Mouse (Mus musculus) forebrain, postnatal 0 days (tissue): Measurements from ENCODE around the gene Gpr146. TPM values are rescaled to one million over a fixed set of nuclear protein-coding genes. Genes with fewer than 3 reads are reported as not detected.

Experiments
- ATAC-seq: fragments of 200-750 bp; cut with Nextera tagmentation; 2 replicates; pipeline ENCODE4 v1.8.0; 2017; ENCODE audit warnings: mild to moderate bottlenecking, moderate library complexity
- DNase-seq: peaks from one replicate; pipeline ENCODE4 v3.0.0-alpha.2; 2015
- H3K27ac ChIP-seq: fragments of 300-500 bp; sonication (generic); 2 replicates; pipeline ENCODE4 v1.5.1; 2014; ENCODE audit warnings: low read depth, mild to moderate bottlenecking, antibody characterized with exemption, low read length, moderate library complexity, mixed read lengths
- H3K27me3 ChIP-seq: fragments of 300-500 bp; sonication (generic); 2 replicates; pipeline ENCODE4 v1.6.1; 2014; ENCODE audit warnings: mild to moderate bottlenecking, low read length, mixed read lengths; ENCODE audit not compliant: insufficient read depth
- H3K36me3 ChIP-seq: fragments of 300-500 bp; sonication (generic); 2 replicates; pipeline ENCODE4 v1.6.1; 2014; ENCODE audit warnings: mild to moderate bottlenecking, moderate library complexity; ENCODE audit not compliant: insufficient read depth
- H3K4me1 ChIP-seq: fragments of 300-500 bp; sonication (generic); 2 replicates; pipeline ENCODE4 v1.6.1; 2014; ENCODE audit warnings: antibody characterized with exemption; ENCODE audit not compliant: insufficient read depth
- H3K4me2 ChIP-seq: fragments of 300-500 bp; sonication (generic); 2 replicates; pipeline ENCODE4 v1.6.1; 2014; ENCODE audit warnings: low read depth, mild to moderate bottlenecking, moderate library complexity
- H3K4me3 ChIP-seq: fragments of 300-500 bp; sonication (generic); 2 replicates; pipeline ENCODE4 v1.5.1; 2014; ENCODE audit warnings: low read depth, low read length, mixed read lengths
- H3K9ac ChIP-seq: fragments of 300-500 bp; sonication (generic); 2 replicates; pipeline ENCODE4 v1.6.1; 2014; ENCODE audit warnings: mild to moderate bottlenecking
- H3K9me3 ChIP-seq: fragments of 300-500 bp; sonication (generic); 2 replicates; pipeline ENCODE4 v1.6.1; 2016; ENCODE audit warnings: low read length
- CTCF ChIP-seq: sonication (generic); IDR thresholded peaks from 2 replicates; pipeline ENCODE4 v1.5.1; 2016; ENCODE audit warnings: antibody characterized with exemption, control low read depth, low read depth
- WGBS: fragments of 180-500 bp; shearing (Covaris S2); extraction: QIAGEN DNeasy Blood & Tissue Kit; methylation state at CpG from one replicate; pipeline ENCODE4 v1.1.7; 2014; 5-methylcytosine and 5-hydroxymethylcytosine counted together
- polyA plus RNA-seq: library from polyadenylated mRNA; unstranded; fragments of >200 nt; fragmentation: Nextera tagmentation; extraction: Ambion mirVana; gene quantifications from 2 replicates; pipeline ENCODE4 v1.2.1, GENCODE M21; 2015
- total RNA-seq: library from RNA; depleted of rRNA; stranded (reverse); fragments of >200 nt; gene quantifications from 2 replicates; pipeline ENCODE4 v1.2.3, GENCODE M21; 2014

Gpr146 gene
- total and polyA plus RNA-seq, 2 experiments from 2014 or later: 2.8 to 3.2 TPM

DNA sequence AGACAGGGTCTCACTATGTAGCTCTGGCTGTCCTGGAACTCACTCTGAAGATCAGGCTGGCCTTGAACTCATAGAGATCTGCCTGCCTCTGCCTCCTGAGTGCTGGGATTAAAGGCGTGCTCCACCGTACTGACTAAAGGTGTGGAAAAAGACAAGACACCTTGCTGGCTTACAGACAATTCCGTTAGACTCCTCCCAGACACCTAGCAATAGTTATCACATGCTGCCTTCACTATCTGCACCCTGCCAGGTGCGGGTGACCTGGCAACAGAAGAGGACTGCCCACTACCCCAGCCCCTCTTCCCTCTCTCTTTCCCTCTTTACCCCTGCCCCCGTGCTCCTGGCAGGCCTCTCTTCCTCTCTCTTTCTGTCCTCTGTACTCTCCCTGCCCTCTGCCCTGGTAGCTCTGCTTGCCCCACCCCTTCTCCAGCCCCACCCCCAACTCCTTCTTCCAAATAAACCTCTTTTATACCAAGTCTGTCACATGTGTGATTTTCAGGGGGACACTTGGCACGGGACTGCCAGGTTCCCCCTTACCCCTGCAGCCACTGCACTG, 3.5 kb upstream of the Gpr146 start:
- no peak overlapping the region for H3K4me2 ChIP-seq
- no peak overlapping the region for H3K27ac ChIP-seq
- 0 out of 2 replicates have a peak, but pooled peaks cover 5% of the 10 kb centered on the region for H3K4me1 ChIP-seq
- no peak overlapping the region for H3K9ac ChIP-seq
- ATAC-seq: no peak
- 85% methylated on average over 6 of the region's 6 CpGs for WGBS
- DNase-seq: no peak
- H3K36me3 ChIP-seq: no peaks in the 10 kb centered on the region
- H3K4me3 ChIP-seq: no peak overlapping the region
- H3K27me3 ChIP-seq: no peaks in the 10 kb centered on the region
- TF ChIP-seq CTCF: no peak
- H3K9me3 ChIP-seq: no peaks in the 10 kb centered on the region

DNA sequence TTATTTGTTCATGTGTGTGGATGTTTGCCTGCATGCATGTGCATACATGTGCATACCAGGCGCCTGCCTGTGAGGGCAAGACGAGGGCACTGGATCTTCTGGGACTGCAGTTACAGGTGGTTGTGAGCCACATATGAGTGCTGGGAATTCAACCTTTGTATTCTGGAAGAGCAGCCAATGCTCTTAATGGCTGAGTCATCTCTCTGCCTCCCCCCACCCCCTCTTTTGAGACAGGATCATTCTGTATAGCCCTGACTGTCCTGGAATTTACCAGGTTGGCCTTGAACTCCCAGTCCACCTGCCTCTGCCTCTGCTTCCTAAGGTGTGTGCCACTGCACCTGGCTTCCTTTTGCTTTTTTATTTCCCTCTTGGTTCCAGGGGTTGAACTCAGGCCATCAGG, 2.7 kb upstream of the Gpr146 start:
- Histone ChIP-seq H3K9ac (no peak overlapping the region), H3K27ac (no peak overlapping the region)
- WGBS: 88% methylated on average over 2 of the region's 2 CpGs

DNA sequence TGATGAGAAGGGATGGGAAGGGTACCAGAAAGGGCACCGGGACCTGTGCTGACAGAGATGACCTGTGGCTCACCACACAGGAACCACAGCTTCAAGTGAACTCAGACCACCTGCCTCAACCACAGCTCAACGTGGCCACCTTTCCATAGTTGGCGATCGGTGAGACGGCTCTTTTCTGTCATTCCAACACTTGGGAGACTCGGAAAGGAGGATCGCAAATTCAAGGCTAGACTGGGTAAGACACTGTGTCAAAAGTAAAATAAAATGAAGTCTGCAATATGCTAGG, 717 bp downstream of the Gpr146 start:
- H3K27me3 ChIP-seq: no peaks in the 10 kb centered on the region
- WGBS: 90% methylated on average over 7 of the region's 7 CpGs
- DNase-seq (no peak), ATAC-seq (no peak)
- H3K36me3 ChIP-seq: no peaks in the 10 kb centered on the region
- H3K4me3 ChIP-seq: no peak overlapping the region
- H3K4me1 ChIP-seq: no peaks in the 10 kb centered on the region; the same call in 1 of the 2 replicates
- no peak overlapping the region for H3K4me2 ChIP-seq
- no peaks in the 10 kb centered on the region for H3K9me3 ChIP-seq
- no peak overlapping the region for H3K9ac ChIP-seq
- TF ChIP-seq CTCF: no peak
- H3K27ac ChIP-seq: no peak overlapping the region

More for the DNA sequence above, 2.7 kb upstream of the Gpr146 start:
- no peak for DNase-seq
- no peak for TF ChIP-seq CTCF
- no peak for ATAC-seq
- Histone ChIP-seq H3K27me3 (no peaks in the 10 kb centered on the region), H3K4me3 (no peak overlapping the region), H3K9me3 (no peaks in the 10 kb centered on the region), H3K4me1 (peaks cover 5% of the 10 kb centered on the region; the same call in 1 of the 2 replicates), H3K4me2 (no peak overlapping the region), H3K36me3 (no peaks in the 10 kb centered on the region)

DNA sequence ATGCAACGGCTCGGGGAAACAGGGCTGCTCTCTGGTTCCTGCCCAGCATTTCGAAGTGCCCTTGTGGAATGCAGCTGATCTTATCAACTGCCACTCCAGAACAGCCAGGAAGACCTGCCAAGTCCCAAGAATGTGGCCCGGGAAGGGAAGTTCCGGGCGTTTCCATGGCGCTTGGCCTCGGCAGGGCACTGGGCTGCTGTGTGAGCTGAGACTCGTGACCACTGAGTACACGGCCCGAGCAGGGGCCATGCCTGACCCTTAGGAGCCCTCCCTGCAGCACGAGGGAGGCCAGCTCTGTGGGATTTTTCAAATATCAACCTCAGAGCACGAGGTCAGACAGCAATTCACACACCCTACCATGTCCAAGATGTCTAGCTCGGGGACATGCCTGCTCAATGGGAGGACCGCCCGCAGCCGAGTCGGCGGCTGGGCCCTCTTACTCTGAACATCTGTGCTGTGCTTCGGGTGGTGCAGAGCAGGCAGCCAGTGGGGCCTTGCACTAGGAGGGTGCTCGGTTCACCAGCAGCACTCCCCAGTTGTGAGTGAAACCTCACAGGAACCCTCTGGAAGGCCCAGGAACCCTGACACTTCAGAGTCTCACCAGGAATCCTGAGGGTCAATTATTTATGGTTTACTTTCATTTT, 1.6 kb downstream of the Gpr146 start:
- no peaks in the 10 kb centered on the region for H3K9me3 ChIP-seq
- H3K27me3 ChIP-seq: no peaks in the 10 kb centered on the region
- H3K4me1 ChIP-seq: no peaks in the 10 kb centered on the region; the same call in 1 of the 2 replicates
- no peak overlapping the region for H3K4me3 ChIP-seq
- H3K4me2 ChIP-seq: no peak overlapping the region
- peak; percentile 42 for DNase-seq
- no peaks in the 10 kb centered on the region for H3K36me3 ChIP-seq
- no peak overlapping the region for H3K9ac ChIP-seq
- ATAC-seq: peak; percentile 34; the same call in 1 of the 2 replicates
- WGBS: 63% methylated on average over 21 of the region's 21 CpGs
- no peak for TF ChIP-seq CTCF
- peak overlapping the region; percentile 35; the same call in 1 of the 2 replicates for H3K27ac ChIP-seq

DNA sequence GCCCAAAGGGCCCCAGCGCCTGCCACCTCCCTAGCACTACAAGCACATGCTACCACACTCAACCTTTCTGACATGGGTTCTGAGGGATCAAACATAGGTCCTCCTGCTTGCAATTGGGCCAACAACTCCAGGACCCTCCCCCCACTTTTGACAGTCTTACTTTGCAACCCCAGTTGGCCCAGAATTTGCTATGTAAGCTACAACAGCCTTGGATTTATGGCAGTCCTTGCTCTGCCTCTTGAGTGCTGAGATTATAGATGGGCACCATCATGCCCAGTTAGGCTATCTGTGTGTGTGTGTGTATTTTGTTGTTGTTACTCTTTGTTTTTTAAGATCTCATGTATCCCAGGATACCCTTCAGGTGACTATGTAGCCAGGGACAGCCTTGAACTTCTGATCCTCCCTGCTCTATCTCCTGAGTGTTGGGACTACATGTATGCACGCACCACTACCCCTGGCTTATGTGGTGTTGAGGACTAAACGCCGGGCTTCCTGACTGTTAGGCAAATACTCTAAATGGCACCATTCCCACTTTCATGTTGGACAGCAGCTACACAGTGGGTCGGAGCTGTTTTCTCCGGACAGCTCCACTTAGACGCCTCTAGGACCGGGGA, 2.4 kb downstream of the Gpr146 start:
- ATAC-seq (no peak), DNase-seq (no peak)
- WGBS: 17% methylated on average over 8 of the region's 8 CpGs

DNA sequence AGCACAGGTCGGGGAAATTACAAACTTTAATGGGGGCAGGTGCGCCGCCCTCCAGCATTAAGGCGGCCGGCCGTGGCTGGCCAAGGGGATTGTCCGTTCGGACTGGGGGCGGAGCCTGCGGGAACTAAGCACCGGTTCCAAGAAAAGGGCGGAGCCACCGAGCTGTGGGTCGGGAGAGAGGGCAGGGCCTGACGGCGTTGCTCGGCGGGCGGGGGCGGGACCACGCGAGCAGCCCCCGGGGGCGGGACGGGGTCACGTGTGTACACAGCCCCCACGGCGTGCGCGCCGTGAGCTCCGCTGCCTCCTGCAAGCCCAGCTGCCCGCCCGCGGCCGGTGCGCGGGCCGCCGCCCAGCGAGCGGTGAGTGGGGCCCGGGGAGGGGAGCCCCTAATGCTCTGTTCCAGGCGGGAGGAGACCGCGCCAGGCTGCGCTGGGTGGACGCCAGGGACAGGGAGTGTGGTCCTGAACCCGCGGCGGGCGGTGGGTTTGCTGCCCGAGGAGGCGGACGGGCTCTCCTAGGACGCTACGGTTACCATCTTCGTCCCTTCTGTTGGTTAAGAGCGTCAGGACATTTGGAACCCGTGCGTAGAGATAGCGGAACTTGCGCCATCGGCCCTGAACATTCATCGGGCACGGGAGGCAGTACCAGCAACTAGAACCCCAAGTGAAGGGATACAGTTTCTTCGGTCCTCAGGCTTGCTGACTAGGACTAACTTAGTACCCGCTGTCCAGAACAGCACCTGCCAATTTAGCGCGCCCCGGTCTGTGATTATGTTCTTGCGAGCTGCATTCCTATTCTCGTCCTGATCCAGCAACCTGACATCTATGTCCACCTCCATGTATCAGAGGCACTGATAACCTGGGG, 3.1 kb downstream of the Gpr146 start:
- no peak for TF ChIP-seq CTCF
- H3K27ac ChIP-seq: peak overlapping the region; percentile 36; the same call in 1 of the 2 replicates
- H3K4me1 ChIP-seq: no peaks in the 10 kb centered on the region; the same call in 1 of the 2 replicates
- no peaks in the 10 kb centered on the region for H3K36me3 ChIP-seq
- H3K9ac ChIP-seq: peak overlapping the region; percentile 64
- H3K9me3 ChIP-seq: no peaks in the 10 kb centered on the region
- no peaks in the 10 kb centered on the region for H3K27me3 ChIP-seq
- ATAC-seq (peak; percentile 72), DNase-seq (peak; percentile 78)
- WGBS: 1% methylated on average over 70 of the region's 73 CpGs
- peak overlapping the region; percentile 54 for H3K4me3 ChIP-seq
- peak overlapping the region; percentile 98 for H3K4me2 ChIP-seq

More for the DNA sequence above, 2.4 kb downstream of the Gpr146 start:
- no peaks in the 10 kb centered on the region for H3K9me3 ChIP-seq
- no peaks in the 10 kb centered on the region for H3K36me3 ChIP-seq
- H3K9ac ChIP-seq: peak overlapping the region; percentile 64
- no peak for TF ChIP-seq CTCF
- H3K4me2 ChIP-seq: peak overlapping the region; percentile 98
- peak overlapping the region; percentile 54 for H3K4me3 ChIP-seq
- H3K27me3 ChIP-seq: no peaks in the 10 kb centered on the region
- H3K4me1 ChIP-seq: no peaks in the 10 kb centered on the region; the same call in 1 of the 2 replicates
- peak overlapping the region; percentile 36; the same call in 1 of the 2 replicates for H3K27ac ChIP-seq
